Mouse (Mus musculus) erythroblast, embryonic 14.5 days (primary cell): ENCODE data around the gene Shroom1. TPM values are rescaled to one million over a fixed set of nuclear protein-coding genes. Genes with fewer than 3 reads are reported as not detected.

ENCODE experiments used
- H3K27me3 ChIP-seq: 2 replicates; pipeline ENCODE4 v1.6.1; 2012; ENCODE audit warnings: inconsistent platforms; ENCODE audit not compliant: control insufficient read depth
- H3K36me3 ChIP-seq: 2 replicates; pipeline ENCODE4 v1.6.1; 2012; ENCODE audit warnings: mild to moderate bottlenecking, inconsistent platforms; ENCODE audit not compliant: control insufficient read depth
- H3K4me1 ChIP-seq: 2 replicates; pipeline ENCODE4 v1.6.1; 2012; ENCODE audit warnings: inconsistent platforms; ENCODE audit not compliant: control insufficient read depth
- H3K4me3 ChIP-seq: replicated peaks from 2 replicates; pipeline ENCODE3; 2012; ENCODE audit warnings: moderate library complexity, mild to moderate bottlenecking, inconsistent platforms
- H3K9me3 ChIP-seq: 2 replicates; pipeline ENCODE4 v1.6.1; 2012; ENCODE audit warnings: low read length, inconsistent platforms, mixed read lengths; ENCODE audit not compliant: control insufficient read depth
- GATA1 ChIP-seq: IDR thresholded peaks from 2 replicates; pipeline ENCODE4 v1.6.1; 2012; ENCODE audit warnings: low read length, inconsistent platforms, mixed read lengths
- TAL1 ChIP-seq: IDR thresholded peaks from 3 replicates; pipeline ENCODE4 v1.6.1; 2012; ENCODE audit warnings: low read length, inconsistent platforms, mixed read lengths
- polyA plus RNA-seq: library from polyadenylated mRNA; stranded (reverse); fragments of >175 nt; gene quantifications from 2 replicates; pipeline ENCODE4 v1.2.3, GENCODE M21; 2012

The Shroom1 gene
- polyA plus RNA-seq, 1 experiment: not detected

- Histone ChIP-seq H3K9me3 (no peaks in the 10 kb centered on the region), H3K36me3 (no peaks in the 10 kb centered on the region), H3K4me1 (peaks cover 14% of the 10 kb centered on the region), H3K27me3 (no peaks in the 10 kb centered on the region), H3K4me3 (no peak overlapping the region)
- TF ChIP-seq TAL1 (no peak), GATA1 (no peak)
Observed at GRCm38 (mm10) chr11:53441921-53442320, 15.1 kb upstream of the Shroom1 start.

- Histone ChIP-seq H3K36me3 (no peaks in the 10 kb centered on the region), H3K27me3 (no peaks in the 10 kb centered on the region), H3K4me3 (no peak overlapping the region), H3K9me3 (no peaks in the 10 kb centered on the region), H3K4me1 (peaks cover 14% of the 10 kb centered on the region)
- no peak for TF ChIP-seq TAL1
- no peak for TF ChIP-seq GATA1
Observed at GRCm38 (mm10) chr11:53443861-53444260, 13.1 kb upstream of the Shroom1 start.

- no peaks in the 10 kb centered on the region for H3K9me3 ChIP-seq
- TF ChIP-seq GATA1 (no peak), TAL1 (no peak)
- H3K4me1 ChIP-seq: peaks cover 14% of the 10 kb centered on the region
- H3K4me3 ChIP-seq: no peak overlapping the region
- H3K27me3 ChIP-seq: peaks cover 14% of the 10 kb centered on the region
- no peaks in the 10 kb centered on the region for H3K36me3 ChIP-seq
Observed at GRCm38 (mm10) chr11:53445562-53445961, 11.4 kb upstream of the Shroom1 start.

- Histone ChIP-seq H3K27me3 (peaks cover 20% of the 10 kb centered on the region), H3K4me1 (peaks cover 14% of the 10 kb centered on the region), H3K9me3 (no peaks in the 10 kb centered on the region), H3K36me3 (no peaks in the 10 kb centered on the region), H3K4me3 (no peak overlapping the region)
- TF ChIP-seq GATA1 (no peak), TAL1 (no peak)
Observed at GRCm38 (mm10) chr11:53446183-53446582, 10.8 kb upstream of the Shroom1 start.

- H3K4me3 ChIP-seq: no peak overlapping the region
- H3K4me1 ChIP-seq: peaks cover 4% of the 10 kb centered on the region
- no peaks in the 10 kb centered on the region for H3K9me3 ChIP-seq
- peaks cover 27% of the 10 kb centered on the region for H3K27me3 ChIP-seq
- H3K36me3 ChIP-seq: no peaks in the 10 kb centered on the region
- no peak for TF ChIP-seq GATA1
- TF ChIP-seq TAL1: no peak
Observed at GRCm38 (mm10) chr11:53447996-53448395, 9.0 kb upstream of the Shroom1 start.

- Histone ChIP-seq H3K4me3 (no peak overlapping the region), H3K36me3 (no peaks in the 10 kb centered on the region), H3K4me1 (peaks cover 4% of the 10 kb centered on the region), H3K27me3 (peaks cover 28% of the 10 kb centered on the region), H3K9me3 (no peaks in the 10 kb centered on the region)
- TF ChIP-seq GATA1 (no peak), TAL1 (no peak)
Observed at GRCm38 (mm10) chr11:53448529-53448928, 8.5 kb upstream of the Shroom1 start.

- Histone ChIP-seq H3K36me3 (no peaks in the 10 kb centered on the region), H3K27me3 (peaks cover 41% of the 10 kb centered on the region), H3K4me3 (no peak overlapping the region), H3K4me1 (peaks cover 2% of the 10 kb centered on the region; the same call in 1 of the 2 replicates), H3K9me3 (no peaks in the 10 kb centered on the region)
- TF ChIP-seq GATA1 (no peak), TAL1 (no peak)
Observed at GRCm38 (mm10) chr11:53450070-53450705, 6.8 kb upstream of the Shroom1 start.

GRCm38 (mm10) chr11:53451361-53451760 lies 5.6 kb upstream of the Shroom1 start:
- Histone ChIP-seq H3K27me3 (peaks cover 53% of the 10 kb centered on the region), H3K4me1 (no peaks in the 10 kb centered on the region), H3K36me3 (no peaks in the 10 kb centered on the region), H3K9me3 (no peaks in the 10 kb centered on the region), H3K4me3 (no peak overlapping the region)
- TF ChIP-seq GATA1 (no peak), TAL1 (no peak)

- no peak overlapping the region for H3K4me3 ChIP-seq
- no peaks in the 10 kb centered on the region for H3K36me3 ChIP-seq
- peaks cover 6% of the 10 kb centered on the region for H3K4me1 ChIP-seq
- no peak for TF ChIP-seq GATA1
- no peak for TF ChIP-seq TAL1
- H3K27me3 ChIP-seq: peaks cover 63% of the 10 kb centered on the region
- H3K9me3 ChIP-seq: peaks cover 4% of the 10 kb centered on the region; the same call in 1 of the 2 replicates
Observed at GRCm38 (mm10) chr11:53452396-53452795, 4.6 kb upstream of the Shroom1 start.

GRCm38 (mm10) chr11:53453031-53453430 lies 4.0 kb upstream of the Shroom1 start:
- peaks cover 69% of the 10 kb centered on the region for H3K27me3 ChIP-seq

More at GRCm38 (mm10) chr11:53453031-53453430, 4.0 kb upstream of the Shroom1 start:
- H3K9me3 ChIP-seq: peaks cover 7% of the 10 kb centered on the region; the same call in 1 of the 2 replicates
- peaks cover 9% of the 10 kb centered on the region for H3K4me1 ChIP-seq
- no peak overlapping the region for H3K4me3 ChIP-seq
- no peaks in the 10 kb centered on the region for H3K36me3 ChIP-seq
- TF ChIP-seq TAL1 (no peak), GATA1 (no peak)
